Mouse (Mus musculus): ENCODE results near the gene Vmn1r219. TPM values are rescaled to one million over a fixed set of nuclear protein-coding genes. Genes with fewer than 3 reads are reported as not detected.
"Not testable (repeated sequence)": the region's sequence is repeated elsewhere in the genome, so short reads cannot be mapped to it uniquely, and the experiment has no call there.

Gene Vmn1r219
- polyA plus RNA-seq, 1 experiment, result not detected

- H3K36me3 ChIP-seq (ENCODE audit: control insufficient read depth, insufficient read depth, low read length), result no peaks in the 10 kb centered on the region
- TF ChIP-seq CTCF (IDR thresholded peaks at IDR 0.05; ENCODE audit: borderline replicate concordance, control insufficient read depth, extremely low read depth, insufficient read depth, low read length, poor library complexity) (no peak), POLR2A (IDR thresholded peaks at IDR 0.05; ENCODE audit: control insufficient read depth, extremely low read depth, insufficient read depth, low read length, poor library complexity) (no peak)
- no peak within 1 kb of the TSS for H3K27ac ChIP-seq (ENCODE audit: control insufficient read depth, insufficient read depth, low read length)
- no peak for DNase-seq
- H3K27me3 ChIP-seq (ENCODE audit: control insufficient read depth, insufficient read depth, low read length), result no peaks in the 10 kb centered on the region
- no peaks in the 10 kb centered on the region for H3K4me1 ChIP-seq (replicated peaks; ENCODE audit: control insufficient read depth, insufficient read depth, low read length)
- WGBS, result 93% methylated on average over 2 of the region's 2 CpGs
- H3K4me3 ChIP-seq (ENCODE audit: control insufficient read depth, insufficient read depth, low read length), result no peak within 1 kb of the TSS
These were observed 28.8 kb downstream of the Vmn1r219 start, which contains the start of gene Vmn1r220 for GRCm38 (mm10) chr13:23187875-23188274. Gene Vmn1r220, minus strand, starts transcription at chr13:23187975.

- H3K4me1 ChIP-seq (replicated peaks; ENCODE audit: control insufficient read depth, insufficient read depth, low read length); H3K27me3 ChIP-seq (ENCODE audit: control insufficient read depth, insufficient read depth, low read length); H3K36me3 ChIP-seq (ENCODE audit: control insufficient read depth, insufficient read depth, low read length); H3K4me3 ChIP-seq (ENCODE audit: control insufficient read depth, insufficient read depth, low read length); H3K27ac ChIP-seq (ENCODE audit: control insufficient read depth, insufficient read depth, low read length); DNase-seq: not testable (repeated sequence)
- WGBS, result 63% methylated on average over 1 of the region's 1 CpGs
These were observed 44.8 kb downstream of the Vmn1r219 start for GRCm38 (mm10) chr13:23203885-23204284.

GRCm38 (mm10) chr13:23213827-23214226 is 54.7 kb downstream of the Vmn1r219 start, which contains the start of gene Vmn1r221:
Gene Vmn1r221, plus strand, starts transcription at chr13:23214127.
- H3K36me3 ChIP-seq (ENCODE audit: control insufficient read depth, insufficient read depth, low read length); H3K27ac ChIP-seq (ENCODE audit: control insufficient read depth, insufficient read depth, low read length); H3K27me3 ChIP-seq (ENCODE audit: control insufficient read depth, insufficient read depth, low read length); H3K4me1 ChIP-seq (replicated peaks; ENCODE audit: control insufficient read depth, insufficient read depth, low read length); DNase-seq; H3K4me3 ChIP-seq (ENCODE audit: control insufficient read depth, insufficient read depth, low read length): not testable (repeated sequence)
- 84% methylated on average over 2 of the region's 2 CpGs for WGBS

Other genes with a start within 250 kb of the Vmn1r219 start
- not detected in 2 replicates for gene Vmn1r213, start 151.7 kb upstream of the Vmn1r219 start, polyA plus RNA-seq (2012; rRNA removed)
- gene Vmn1r214, start 128.9 kb upstream of the Vmn1r219 start, polyA plus RNA-seq (2012; rRNA removed), result not detected in 2 replicates
- not detected in 2 replicates for gene Vmn1r215, start 91.3 kb upstream of the Vmn1r219 start, polyA plus RNA-seq (2012; rRNA removed)
- not detected in 2 replicates for gene Vmn1r217, start 41.1 kb upstream of the Vmn1r219 start, polyA plus RNA-seq (2012; rRNA removed)
- not detected in 2 replicates for gene Vmn1r218, start 26.2 kb upstream of the Vmn1r219 start, polyA plus RNA-seq (2012; rRNA removed)
- 0.12 TPM in 1 of 2 replicates, not detected in the other for gene Vmn1r220, start 28.7 kb downstream of the Vmn1r219 start, polyA plus RNA-seq (2012; rRNA removed)
- not detected in 2 replicates for gene Vmn1r221, start 54.8 kb downstream of the Vmn1r219 start, polyA plus RNA-seq (2012; rRNA removed)
- gene Vmn1r222, start 76.6 kb downstream of the Vmn1r219 start, polyA plus RNA-seq (2012; rRNA removed), result not detected in 2 replicates
- gene Vmn1r223, start 87.8 kb downstream of the Vmn1r219 start, polyA plus RNA-seq (2012; rRNA removed), result not detected in 2 replicates
- 2.4 and 3.7 TPM in 2 replicates for gene Zfp322a, start 209.9 kb downstream of the Vmn1r219 start, polyA plus RNA-seq (2012; rRNA removed)